Mouse (Mus musculus) adrenal gland, adult 2 months (tissue): ENCODE data around the gene E2f4. TPM values are rescaled to one million over a fixed set of nuclear protein-coding genes. Genes with fewer than 3 reads are reported as not detected.

ENCODE experiments used
- DNase-seq: peaks from one replicate; pipeline ENCODE4 v3.0.0; 2021
- microRNA-seq, 2 experiments: library from miRNA; unstranded; fragments of <30 nt; microRNA quantifications; one replicate each; pipeline ENCODE4 v1.2.0; 2021
- polyA plus RNA-seq: library from polyadenylated mRNA; depleted of rRNA; stranded (reverse); fragments of >200 nt; gene quantifications from 2 replicates; pipeline ENCODE4 v1.2.3, GENCODE M21; 2012; rRNA removed
- total RNA-seq, 2 experiments: library from RNA; stranded (reverse); gene quantifications; 2 replicates each; pipeline ENCODE4 v1.2.3; 2021

Gene E2f4
- total and polyA plus RNA-seq, 3 experiments, result 35.9 to 108 (median 47.0) TPM

DNA sequence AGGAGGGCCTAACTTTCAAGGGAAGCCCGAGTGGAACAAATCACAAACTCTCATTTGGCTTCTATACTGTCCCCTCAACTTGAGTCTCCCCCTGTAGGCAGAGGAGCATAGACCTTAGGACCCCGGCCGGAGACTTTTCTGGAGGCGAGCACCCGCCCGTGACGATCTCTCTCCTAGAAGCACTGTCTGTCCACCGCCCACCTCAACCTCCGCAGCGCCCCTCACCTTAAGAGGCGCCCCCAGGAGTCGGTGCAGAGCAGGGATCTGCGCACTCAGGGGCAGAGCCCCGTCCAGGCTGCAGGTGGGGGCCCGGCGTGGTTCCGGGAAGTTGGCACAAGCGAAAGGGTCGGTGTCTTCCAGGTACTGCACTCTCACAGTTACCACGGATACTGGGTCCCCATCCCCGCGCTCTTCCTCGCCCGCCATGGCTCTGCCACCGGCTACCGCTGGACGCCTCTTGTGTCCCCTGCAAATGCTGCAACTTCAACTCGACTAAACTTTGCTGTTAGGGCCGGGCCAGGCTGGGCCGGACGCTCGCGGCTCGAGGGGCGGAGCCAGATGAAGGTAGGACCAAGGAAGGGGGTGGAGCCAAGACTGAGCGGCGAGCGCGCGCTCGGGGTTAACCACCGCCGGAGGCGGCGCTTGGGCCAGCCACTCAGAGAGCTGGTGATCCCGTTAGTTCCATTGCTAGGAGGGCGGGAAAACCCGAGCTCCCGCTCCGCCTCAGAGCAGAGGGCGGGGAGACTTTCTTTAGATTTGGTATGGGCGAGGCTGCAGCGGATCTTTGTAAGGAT lies 50.2 kb downstream of the E2f4 start, which contains the start of gene Fhod1:
Gene Fhod1, minus strand, starts transcription at position 526 of the 794 bp plus-strand sequence.
- DNase-seq, result peak; percentile 98

DNA sequence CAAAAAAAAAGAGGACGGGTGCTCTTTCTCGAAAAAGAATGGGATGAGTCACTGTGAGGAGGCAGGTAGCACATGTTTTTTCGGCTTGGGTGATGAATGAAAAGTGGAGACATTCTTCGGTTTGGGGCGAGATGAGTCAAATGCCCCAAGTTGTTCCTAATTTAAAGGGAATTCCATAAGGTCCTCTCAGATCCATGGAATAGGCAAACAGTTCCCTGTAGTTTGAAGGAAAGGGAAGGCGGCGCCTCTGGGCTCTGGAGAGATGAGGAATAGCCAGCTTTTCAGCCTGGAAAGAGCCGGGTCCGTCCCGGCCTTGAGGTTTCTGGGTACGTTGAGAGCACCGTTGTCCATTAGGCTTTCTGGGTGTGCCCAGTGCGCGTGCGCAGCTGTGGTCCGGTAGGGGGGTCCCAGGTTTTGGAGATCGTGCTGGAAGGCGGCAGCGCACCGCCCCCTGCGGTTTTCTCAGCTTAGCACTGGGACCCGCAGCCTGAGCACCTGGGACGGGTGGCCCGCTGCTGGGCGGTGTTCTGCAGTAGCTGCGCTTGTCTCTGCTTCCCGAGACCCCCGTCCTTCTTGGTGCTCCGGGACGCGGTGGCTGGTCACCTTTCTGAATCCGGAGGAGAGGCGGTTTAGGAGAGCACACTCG lies 51.1 kb downstream of the E2f4 start, which contains the start of gene Slc9a5:
Gene Slc9a5, plus strand, starts transcription at position 394 of the 646 bp plus-strand sequence.
- peak; percentile 66 for DNase-seq

DNA sequence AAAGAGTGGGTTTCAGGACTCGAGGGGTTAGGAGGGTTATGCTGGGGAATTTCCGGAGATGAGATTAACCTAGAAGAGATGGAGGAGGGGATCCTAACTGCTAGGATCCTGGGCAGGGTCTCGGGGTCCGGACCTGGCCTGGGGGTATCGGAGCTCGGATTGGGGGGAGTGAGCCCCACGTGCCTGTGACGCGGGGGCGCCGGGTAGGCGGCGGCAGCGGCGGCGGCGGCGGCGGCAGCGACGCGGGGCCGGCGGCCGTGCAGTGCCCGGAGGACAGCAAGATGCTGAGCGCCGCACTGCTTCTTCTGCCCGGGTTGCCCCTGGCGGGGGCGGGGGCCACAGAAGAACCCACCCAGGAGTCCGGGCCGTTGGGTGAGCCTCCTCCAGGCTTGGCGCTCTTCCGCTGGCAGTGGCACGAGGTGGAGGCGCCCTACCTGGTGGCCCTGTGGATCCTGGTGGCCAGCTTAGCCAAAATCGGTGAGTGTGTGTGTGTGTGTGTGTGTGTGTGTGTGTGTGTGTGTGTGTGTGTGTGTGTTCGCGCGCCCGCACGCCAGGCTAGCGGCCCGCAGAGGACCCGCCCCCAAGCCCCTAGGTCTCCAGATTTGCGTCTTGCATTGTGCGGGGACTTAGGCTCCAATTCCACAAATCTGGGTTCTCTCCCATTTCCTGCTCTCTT lies 51.8 kb downstream of the E2f4 start:
- peak; percentile 45 for DNase-seq

DNA sequence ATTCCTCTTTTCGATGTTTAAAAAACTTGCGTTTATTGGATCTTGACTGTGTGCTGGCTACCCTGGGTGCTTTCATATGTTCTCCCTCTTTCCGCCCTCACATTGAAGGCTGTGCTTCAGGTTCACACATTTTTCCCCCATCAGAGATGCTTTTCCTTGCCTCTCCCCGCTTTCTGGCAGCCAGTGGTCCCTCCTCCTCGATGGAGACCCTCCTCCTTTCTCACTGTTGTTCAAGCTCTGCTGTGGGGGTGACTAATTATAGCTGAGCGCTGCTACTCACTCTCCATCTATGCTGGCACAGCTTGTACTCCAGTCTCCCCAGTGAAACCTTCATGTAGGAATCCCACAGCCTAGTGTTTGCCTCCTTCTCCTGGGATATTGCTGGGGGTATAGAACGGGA lies 52.7 kb downstream of the E2f4 start:
- DNase-seq, result no peak

DNA sequence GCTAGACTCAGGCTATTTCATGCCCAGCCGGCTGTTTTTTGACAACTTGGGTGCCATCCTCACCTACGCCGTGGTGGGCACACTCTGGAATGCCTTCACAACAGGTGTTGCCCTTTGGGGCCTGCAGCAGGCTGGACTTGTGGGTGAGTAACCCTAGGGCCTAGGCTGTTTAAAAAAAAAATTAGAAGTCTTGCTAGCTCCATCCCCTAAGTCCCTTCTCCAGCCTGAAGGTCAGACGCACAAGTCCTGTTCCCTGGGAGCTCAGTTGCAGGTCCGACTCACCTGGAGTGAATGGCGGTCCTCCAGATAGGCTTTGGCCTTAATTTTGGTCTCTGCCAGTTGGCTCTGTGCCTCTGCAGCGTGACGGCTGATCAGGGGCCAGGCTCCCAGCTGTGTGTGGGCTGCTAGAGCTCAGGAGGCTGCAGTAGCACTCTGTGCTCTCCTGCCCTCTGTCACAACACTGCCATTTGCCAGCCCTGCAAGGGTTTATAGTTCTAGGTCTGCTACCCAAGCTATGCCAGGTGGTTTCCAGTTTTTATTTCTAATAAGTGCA lies 56.2 kb downstream of the E2f4 start:
- DNase-seq, result no peak

DNA sequence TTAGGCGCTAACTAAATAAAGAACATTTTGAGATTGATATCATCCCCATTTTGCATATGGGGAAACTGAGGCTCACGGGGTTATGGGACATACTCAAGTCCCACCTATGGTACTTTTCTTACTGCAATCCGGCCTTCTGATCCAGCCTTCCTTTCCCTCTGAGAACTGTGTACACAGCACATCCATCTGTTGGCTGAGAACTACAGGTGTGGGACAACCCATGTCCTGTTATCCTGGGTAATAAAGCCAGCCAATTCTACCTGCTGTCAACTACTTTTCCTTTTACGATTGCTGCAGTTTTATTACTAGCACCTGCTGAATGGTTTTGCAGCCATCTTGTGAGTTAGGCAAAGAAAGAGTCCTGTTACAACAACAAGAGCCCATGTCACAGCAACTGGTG lies 57.1 kb downstream of the E2f4 start:
- no peak for DNase-seq

Small RNA genes within 50 kb of the gene (microRNA-seq; reads per million reads assigned to microRNA genes)
- 0 reads per million in 2 experiments for gene Gm27320
- 2,710 to 3,451 reads per million in 2 experiments for gene Mir328

Other genes with a start within 250 kb of the E2f4 start
- gene Ces3a, start 249.1 kb upstream of the E2f4 start, total RNA-seq, result 1 to 10 TPM in 1 of 2 experiments, under 1 TPM in 1; 0.59 to 3.4 TPM
- 0.63 TPM in 1 of 2 replicates, not detected in the other for gene Ces3a, start 249.1 kb upstream of the E2f4 start, polyA plus RNA-seq
- gene Ces3b, start 213.9 kb upstream of the E2f4 start, total RNA-seq, result 1 to 10 TPM in 1 of 2 experiments, not detected in 1; 2.0 TPM
- gene Ces3b, start 213.9 kb upstream of the E2f4 start, polyA plus RNA-seq, result not detected in 2 replicates
- gene Ces4a, start 165.9 kb upstream of the E2f4 start, total RNA-seq, result under 1 TPM in 1 of 2 experiments, not detected in 1; 0.12 TPM
- 0.11 and 0.18 TPM in 2 replicates for gene Ces4a, start 165.9 kb upstream of the E2f4 start, polyA plus RNA-seq
- gene Cbfb, start 127.0 kb upstream of the E2f4 start, total RNA-seq, result 10 to 100 TPM; 68.2 to 80.0 TPM
- 9.3 and 14.3 TPM in 2 replicates for gene Cbfb, start 127.0 kb upstream of the E2f4 start, polyA plus RNA-seq
- gene D230025D16Rik, start 72.5 kb upstream of the E2f4 start, total RNA-seq, result 10 to 100 TPM; 20.9 to 30.6 TPM
- gene D230025D16Rik, start 72.5 kb upstream of the E2f4 start, polyA plus RNA-seq, result 19.3 and 21.5 TPM in 2 replicates
- gene B3gnt9, start 42.5 kb upstream of the E2f4 start, total RNA-seq, result 1 to 10 TPM; 3.1 to 5.0 TPM
- gene B3gnt9, start 42.5 kb upstream of the E2f4 start, polyA plus RNA-seq, result 15.2 and 28.9 TPM in 2 replicates
- 10 to 100 TPM; 11.7 to 12.4 TPM for gene Tradd, start 33.1 kb upstream of the E2f4 start, total RNA-seq
- gene Tradd, start 33.1 kb upstream of the E2f4 start, polyA plus RNA-seq, result 26.3 and 26.5 TPM in 2 replicates
- 1 to 10 TPM; 3.3 to 4.0 TPM for gene Fbxl8, start 33.0 kb upstream of the E2f4 start, total RNA-seq
- gene Fbxl8, start 33.0 kb upstream of the E2f4 start, polyA plus RNA-seq, result 10.4 and 11.5 TPM in 2 replicates
- 1 to 10 TPM; 2.3 TPM for gene Hsf4, start 27.9 kb upstream of the E2f4 start, total RNA-seq
- 1.8 and 2.3 TPM in 2 replicates for gene Hsf4, start 27.9 kb upstream of the E2f4 start, polyA plus RNA-seq
- gene Nol3, start 21.5 kb upstream of the E2f4 start, total RNA-seq, result 10 to 100 TPM in 1 of 2 experiments, 1 to 10 TPM in 1; 6.2 to 10.3 TPM
- 4.4 and 5.3 TPM in 2 replicates for gene Nol3, start 21.5 kb upstream of the E2f4 start, polyA plus RNA-seq
- 1 to 10 TPM; 1.8 to 3.4 TPM for gene 4931428F04Rik, start 7.8 kb upstream of the E2f4 start, total RNA-seq
- gene 4931428F04Rik, start 7.8 kb upstream of the E2f4 start, polyA plus RNA-seq, result 3.4 and 4.1 TPM in 2 replicates
- 10 to 100 TPM; 13.3 to 28.4 TPM for gene Exoc3l, start 1.6 kb upstream of the E2f4 start, total RNA-seq
- 34.8 and 55.8 TPM in 2 replicates for gene Exoc3l, start 1.6 kb upstream of the E2f4 start, polyA plus RNA-seq
- gene Elmo3, start 7.9 kb downstream of the E2f4 start, total RNA-seq, result 1 to 10 TPM; 5.3 to 6.5 TPM
- 14.2 and 15.4 TPM in 2 replicates for gene Elmo3, start 7.9 kb downstream of the E2f4 start, polyA plus RNA-seq
- 1 to 10 TPM; 4.3 to 4.4 TPM for gene Lrrc29, start 28.6 kb downstream of the E2f4 start, total RNA-seq
- gene Lrrc29, start 28.6 kb downstream of the E2f4 start, polyA plus RNA-seq, result 8.8 and 11.1 TPM in 2 replicates
- 10 to 100 TPM; 53.7 to 71.4 TPM for gene Tmem208, start 28.7 kb downstream of the E2f4 start, total RNA-seq
- 82.8 and 84.1 TPM in 2 replicates for gene Tmem208, start 28.7 kb downstream of the E2f4 start, polyA plus RNA-seq
- gene Fhod1, start 50.3 kb downstream of the E2f4 start, total RNA-seq, result 10 to 100 TPM in 1 of 2 experiments, 1 to 10 TPM in 1; 7.6 to 16.5 TPM
- gene Fhod1, start 50.3 kb downstream of the E2f4 start, polyA plus RNA-seq, result 16.3 and 21.1 TPM in 2 replicates
- under 1 TPM; 0.55 to 0.86 TPM for gene Slc9a5, start 51.2 kb downstream of the E2f4 start, total RNA-seq
- gene Slc9a5, start 51.2 kb downstream of the E2f4 start, polyA plus RNA-seq, result 3.3 and 4.1 TPM in 2 replicates
- under 1 TPM; 0.35 to 0.52 TPM for gene Plekhg4, start 75.6 kb downstream of the E2f4 start, total RNA-seq
- 0.20 and 0.58 TPM in 2 replicates for gene Plekhg4, start 75.6 kb downstream of the E2f4 start, polyA plus RNA-seq
- not detected for gene Kctd19, start 115.8 kb downstream of the E2f4 start, total RNA-seq
- gene Kctd19, start 115.8 kb downstream of the E2f4 start, polyA plus RNA-seq, result 0.03 and 0.11 TPM in 2 replicates
- 1 to 10 TPM; 2.7 to 3.0 TPM for gene Lrrc36, start 115.9 kb downstream of the E2f4 start, total RNA-seq
- gene Lrrc36, start 115.9 kb downstream of the E2f4 start, polyA plus RNA-seq, result 1.3 and 1.5 TPM in 2 replicates
- gene Tppp3, start 173.9 kb downstream of the E2f4 start, total RNA-seq, result 10 to 100 TPM; 26.2 to 37.5 TPM
- 50.8 and 65.2 TPM in 2 replicates for gene Tppp3, start 173.9 kb downstream of the E2f4 start, polyA plus RNA-seq
- gene Zdhhc1, start 199.2 kb downstream of the E2f4 start, total RNA-seq, result 10 to 100 TPM; 13.8 to 19.2 TPM
- 53.3 and 62.5 TPM in 2 replicates for gene Zdhhc1, start 199.2 kb downstream of the E2f4 start, polyA plus RNA-seq
- under 1 TPM; 0.14 to 0.35 TPM for gene Hsd11b2, start 221.1 kb downstream of the E2f4 start, total RNA-seq
- 1.2 and 2.2 TPM in 2 replicates for gene Hsd11b2, start 221.1 kb downstream of the E2f4 start, polyA plus RNA-seq